Mouse (Mus musculus) spleen, adult 2 months (tissue): ENCODE data around the gene Krt31.

ENCODE experiments used
- CTCF ChIP-seq: fragments of 200-500 bp; IDR thresholded peaks from 2 replicates; pipeline ENCODE4 v1.5.1; 2011; ENCODE audit warnings: mild to moderate bottlenecking, inconsistent platforms; ENCODE audit not compliant: insufficient read depth, insufficient read length, insufficient replicate concordance; ENCODE audit errors: extremely low read depth
- POLR2A ChIP-seq: fragments of 200-500 bp; IDR thresholded peaks from 2 replicates; pipeline ENCODE4 v1.6.1; 2011; ENCODE audit warnings: low read depth, low read length, inconsistent platforms

DNA sequence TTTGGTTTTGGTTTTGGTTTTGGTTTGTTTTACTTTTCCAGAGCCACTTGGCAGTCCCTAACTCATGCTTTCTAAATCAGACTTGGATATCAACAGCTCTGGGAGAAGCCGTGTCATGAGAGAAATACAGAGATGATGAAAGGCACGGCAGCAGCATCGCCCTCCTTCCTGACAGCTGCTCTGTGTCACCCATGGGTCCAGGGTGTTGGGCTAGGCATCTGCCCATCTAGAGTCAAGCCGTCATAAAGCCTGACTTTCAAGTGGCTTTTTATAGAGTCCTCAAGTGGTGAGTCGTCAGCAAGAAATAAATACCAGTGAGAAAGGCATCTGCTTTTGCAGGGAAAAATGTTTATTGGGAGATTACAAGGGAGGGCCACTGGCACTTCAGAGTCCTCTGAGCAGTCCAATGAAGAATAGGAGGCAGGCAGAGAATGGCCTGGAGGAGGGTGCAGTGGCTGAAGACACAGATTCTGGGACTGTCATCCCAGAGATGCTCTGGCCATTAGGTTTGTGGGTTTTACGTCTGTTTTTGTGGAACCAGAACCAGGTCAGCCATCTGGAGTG is 4.0 kb downstream of the Krt31 start:
- TF ChIP-seq POLR2A (no peak), CTCF (no peak)
